Mouse (Mus musculus) embryo, embryonic 10 days (tissue): ENCODE measurements around the gene Plekho1.
A peak's percentile ranks its signal among the peaks of the same experiment; 100 is the strongest.
"Not testable (repeated sequence)": the region's sequence is repeated elsewhere in the genome, so short reads cannot be mapped to it uniquely, and the experiment has no call there.

Experiments
- DNase-seq: peaks from one replicate; pipeline ENCODE4 v3.0.0-alpha.2; 2015; ENCODE audit warnings: low spot score

The Plekho1 gene

GRCm38 (mm10) chr3:95995802-95996428 is at the start of gene Plekho1:
Plekho1 (minus strand) TSS chr3:95996001.
- DNase-seq = peak; percentile 67

GRCm38 (mm10) chr3:96044559-96044958 is 48.8 kb upstream of the Plekho1 start:
- DNase-seq = not testable (repeated sequence)

DNA sequence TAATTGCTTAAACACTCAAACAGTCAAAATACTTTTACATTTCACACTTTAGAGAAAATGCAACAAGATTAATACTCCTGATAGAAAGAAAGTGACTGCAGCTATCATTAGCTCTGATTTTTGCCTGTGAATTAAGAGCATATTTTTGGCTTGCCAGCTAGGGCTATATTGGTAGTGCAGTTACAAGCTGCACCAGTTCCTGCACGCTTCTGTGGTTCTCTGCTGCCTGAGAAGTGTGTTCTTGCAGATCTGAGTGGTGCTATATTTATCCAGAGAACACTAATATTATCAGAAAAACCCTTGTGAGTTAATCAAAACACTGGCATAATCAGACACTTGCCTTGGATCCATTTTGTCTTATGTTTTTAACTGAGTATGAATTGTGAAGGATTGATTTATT is 47.3 kb upstream of the Plekho1 start:
- DNase-seq = no peak

GRCm38 (mm10) chr3:96041079-96041478 is 45.3 kb upstream of the Plekho1 start:
- no peak for DNase-seq

- DNase-seq = no peak
These were observed 44.8 kb upstream of the Plekho1 start for GRCm38 (mm10) chr3:96040663-96041006.

DNA sequence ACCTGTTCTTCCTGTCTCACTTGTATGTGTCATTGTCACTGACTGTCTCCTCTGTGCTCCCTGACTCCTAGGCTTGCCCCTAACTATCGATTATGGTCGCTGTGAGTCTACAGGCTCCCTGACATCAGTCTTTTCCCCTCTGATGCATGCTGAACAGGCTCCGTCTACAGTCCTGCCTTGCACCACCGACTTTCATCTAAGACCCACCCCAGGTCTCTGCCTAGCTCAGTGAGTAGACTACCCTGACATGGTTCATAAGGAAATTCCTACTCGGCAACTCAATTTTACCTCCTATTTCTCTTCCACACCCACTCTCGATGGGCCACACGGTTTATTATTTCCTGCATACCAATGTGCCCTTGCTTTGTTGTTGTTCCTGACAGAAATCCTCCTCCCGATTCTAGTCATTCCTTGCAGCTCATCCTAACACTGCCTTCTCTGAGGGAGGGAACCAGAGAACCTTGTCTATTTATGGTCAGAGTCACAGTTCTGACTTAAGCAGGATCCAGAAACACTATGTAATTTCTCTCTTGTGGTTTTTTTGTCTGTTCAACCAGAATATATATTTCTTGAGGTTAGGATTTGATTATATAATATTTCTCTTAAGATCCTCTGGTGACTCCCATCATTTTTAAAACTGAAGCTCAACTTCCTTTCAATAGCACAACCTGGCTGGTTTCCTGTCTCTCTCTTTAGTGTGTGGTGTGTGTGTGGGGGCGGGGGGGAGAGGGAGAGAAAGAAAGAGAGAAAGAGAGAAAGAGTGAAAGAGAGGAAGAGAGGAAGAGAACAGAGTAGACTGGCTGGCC is 44.3 kb upstream of the Plekho1 start:
- DNase-seq = no peak

GRCm38 (mm10) chr3:96038851-96039250 is 43.0 kb upstream of the Plekho1 start:
- DNase-seq = no peak

- no peak for DNase-seq
These were observed 42.4 kb upstream of the Plekho1 start for GRCm38 (mm10) chr3:96038156-96038555.

GRCm38 (mm10) chr3:96036796-96037195 is 41.0 kb upstream of the Plekho1 start:
- no peak for DNase-seq

DNA sequence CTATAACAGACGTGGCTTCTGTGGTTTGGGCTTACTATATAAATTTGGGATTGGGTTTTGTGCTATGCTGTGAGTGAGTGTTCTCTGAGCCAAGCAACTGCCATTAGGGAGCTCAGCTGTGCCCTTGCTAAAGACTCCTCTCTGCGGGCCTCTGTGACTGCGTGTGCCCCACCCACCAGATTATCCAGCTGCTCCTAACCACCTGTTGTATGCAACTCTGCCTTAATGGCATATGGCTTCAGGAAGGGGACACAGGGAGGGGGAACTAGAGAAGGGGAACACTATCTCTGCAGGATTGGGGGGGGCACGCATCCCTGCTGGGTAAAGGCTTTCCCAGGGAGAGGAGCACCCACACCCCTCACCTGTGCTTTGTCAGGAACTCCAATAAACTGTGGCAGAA is 37.2 kb upstream of the Plekho1 start:
- DNase-seq = no peak

GRCm38 (mm10) chr3:96032652-96033017 is 36.8 kb upstream of the Plekho1 start:
- DNase-seq = no peak

DNA sequence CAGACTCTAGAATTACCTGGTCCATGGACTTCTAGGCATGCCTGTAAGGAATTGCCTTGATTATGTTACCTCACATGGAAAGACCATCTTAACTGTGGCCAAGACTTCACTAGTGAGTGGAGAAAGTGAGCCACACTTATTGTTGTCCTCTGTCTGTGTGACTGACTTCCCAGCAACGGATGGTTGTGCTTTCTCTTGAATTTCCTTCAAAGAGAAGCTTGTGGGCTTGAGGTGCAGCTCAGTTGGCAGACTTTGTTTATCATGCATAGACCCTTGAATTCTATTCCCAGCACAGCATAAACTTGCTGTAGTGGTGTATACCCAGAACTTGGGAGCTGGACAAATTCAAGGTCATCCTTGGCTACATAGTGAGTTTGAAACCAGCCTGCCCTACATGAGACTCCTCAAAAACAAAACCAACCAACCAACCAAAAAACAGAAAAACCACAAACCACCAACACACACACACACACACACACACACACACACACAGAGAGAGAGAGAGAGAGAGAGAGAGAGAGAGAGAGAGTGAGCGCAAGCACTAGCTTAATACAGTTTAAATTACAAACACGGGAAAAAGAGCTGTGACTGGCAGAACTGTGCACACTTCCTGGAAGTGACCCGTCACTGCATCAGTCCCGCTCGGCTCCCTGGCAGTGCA is 36.3 kb upstream of the Plekho1 start:
- DNase-seq = no peak

- no peak for DNase-seq
These were observed 34.0 kb upstream of the Plekho1 start for GRCm38 (mm10) chr3:96029766-96030165.

GRCm38 (mm10) chr3:96029336-96029735 is 33.5 kb upstream of the Plekho1 start:
- DNase-seq = no peak

DNA sequence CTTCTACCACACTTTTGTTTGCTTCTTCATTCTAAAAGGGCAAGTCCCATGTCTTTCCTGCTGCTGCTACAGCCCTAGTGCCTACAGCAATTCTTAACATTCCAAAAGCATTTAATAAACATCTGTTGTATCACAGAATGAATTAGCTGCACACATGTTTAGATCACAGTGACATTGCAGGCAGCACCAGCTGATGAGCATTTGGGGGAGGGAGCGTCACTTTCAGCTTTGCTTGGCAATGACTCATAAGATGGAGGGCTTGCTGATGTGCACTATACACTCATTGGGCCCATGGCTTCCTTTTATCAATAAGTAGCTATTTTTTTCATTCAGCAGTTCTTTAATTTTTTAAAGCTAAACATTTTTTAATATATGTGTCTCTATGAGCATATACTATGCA is 32.1 kb upstream of the Plekho1 start:
- DNase-seq = no peak

- no peak for DNase-seq
These were observed 31.3 kb upstream of the Plekho1 start for GRCm38 (mm10) chr3:96027145-96027544.

DNA sequence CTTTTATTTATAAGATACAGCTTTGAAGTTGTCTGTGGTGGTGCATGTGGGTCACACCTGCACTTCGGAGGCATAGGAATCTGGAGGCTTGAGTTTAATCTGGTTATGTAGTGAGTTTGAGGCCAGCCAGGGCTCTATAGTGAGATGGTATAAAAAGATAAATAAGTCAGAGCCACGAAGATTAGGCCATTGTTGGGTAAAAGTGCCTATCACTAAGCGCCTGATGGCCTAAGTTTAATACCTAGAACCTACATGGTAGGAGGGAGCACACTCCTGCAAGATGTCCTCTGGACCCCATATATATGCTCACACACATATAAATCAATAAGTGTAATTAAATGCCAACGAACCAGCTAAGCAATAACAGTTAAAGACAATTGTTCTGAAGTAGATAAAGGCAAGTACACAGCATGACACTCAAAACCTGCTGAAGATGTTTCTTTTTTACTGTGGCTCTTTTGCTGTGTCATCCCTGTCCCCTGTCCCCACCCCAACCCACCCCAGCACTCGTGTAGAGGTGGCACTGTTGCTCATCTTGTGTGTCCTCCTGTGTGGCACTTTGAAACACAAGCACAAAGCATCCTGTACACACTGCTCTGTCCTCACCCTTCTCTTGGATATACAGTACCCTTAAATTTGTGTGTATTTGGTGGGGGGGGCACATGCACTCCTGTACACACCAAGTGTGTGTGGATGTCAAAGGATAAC is 25.8 kb upstream of the Plekho1 start:
- DNase-seq = no peak

GRCm38 (mm10) chr3:96020735-96021134 is 24.9 kb upstream of the Plekho1 start:
- no peak for DNase-seq

DNA sequence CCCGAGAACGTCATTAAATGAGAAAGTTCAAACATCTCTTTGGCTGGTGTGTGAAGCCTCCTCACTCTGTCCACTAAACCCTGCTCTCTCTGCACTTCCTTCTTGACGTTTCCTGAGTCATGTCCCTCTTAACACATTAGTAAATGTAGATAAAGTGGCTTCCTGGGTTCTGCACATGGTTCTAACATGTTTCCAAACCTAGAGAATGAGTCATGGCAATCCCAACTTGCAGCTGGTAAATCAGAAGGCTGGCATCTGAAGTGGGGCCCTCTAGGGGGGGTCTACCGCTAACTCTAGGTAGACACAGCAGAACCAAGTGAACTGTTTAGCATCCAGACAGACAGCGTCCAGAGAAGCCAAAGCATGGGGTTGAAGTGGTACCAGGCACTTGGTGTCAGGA is 21.7 kb upstream of the Plekho1 start:
- DNase-seq = no peak

DNA sequence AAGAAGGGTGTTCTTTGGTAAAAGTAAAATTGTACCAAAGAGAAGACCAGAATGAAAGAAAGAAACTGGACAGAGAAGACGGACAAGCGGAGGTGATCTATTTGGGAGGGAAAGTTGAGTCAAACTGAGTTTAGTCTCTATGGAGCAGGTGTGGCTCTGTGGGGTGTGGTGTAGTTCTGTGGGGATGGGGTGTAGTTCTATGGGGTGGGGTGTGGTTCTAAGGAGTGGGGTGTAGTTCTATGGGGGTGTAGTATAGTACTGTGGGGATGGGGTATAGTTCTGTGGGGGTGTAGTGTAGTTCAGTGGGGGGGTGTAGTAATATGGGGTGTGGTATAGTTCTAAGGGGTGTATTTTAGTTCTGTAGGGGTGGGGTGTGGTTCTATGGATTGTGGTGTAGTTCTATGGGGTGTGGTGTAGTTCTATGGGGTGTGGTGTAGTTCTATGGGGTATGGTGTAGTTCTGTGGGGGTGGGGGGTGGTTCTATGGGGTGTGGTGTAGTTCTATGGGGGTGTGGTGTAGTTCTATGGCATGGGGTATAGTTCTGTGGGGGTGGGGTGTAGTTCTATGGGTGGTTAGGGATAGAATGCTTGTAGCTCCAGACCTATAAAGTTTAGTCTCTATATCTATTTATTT is 20.6 kb upstream of the Plekho1 start:
- DNase-seq = no peak

DNA sequence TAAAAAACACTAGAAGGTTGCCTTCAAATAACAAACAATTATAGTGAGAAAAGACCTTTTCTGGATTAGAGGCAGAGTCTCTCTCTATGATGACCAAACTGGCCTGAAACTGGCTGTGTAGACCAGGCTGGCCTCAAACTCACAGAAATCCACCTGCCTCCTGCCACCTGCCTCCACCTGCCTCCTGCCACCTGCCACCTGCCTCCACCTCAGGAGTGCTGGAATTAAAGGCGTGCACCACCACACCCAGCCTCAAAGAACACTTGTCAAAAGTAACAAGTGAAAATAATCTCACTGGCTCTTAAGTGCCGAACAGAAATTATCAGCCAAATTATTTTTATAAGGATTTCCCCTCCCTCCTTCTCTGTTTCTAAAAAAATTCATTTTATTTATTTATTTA is 19.9 kb upstream of the Plekho1 start:
- no peak for DNase-seq

GRCm38 (mm10) chr3:96012805-96013204 is 17.0 kb upstream of the Plekho1 start:
- no peak for DNase-seq
